Mouse (Mus musculus) spleen, adult 2 months (tissue): ENCODE results near the gene Ddn.

ENCODE experiments used
- CTCF ChIP-seq: fragments of 200-500 bp; IDR thresholded peaks from 2 replicates; pipeline ENCODE4 v1.5.1; 2011; ENCODE audit warnings: mild to moderate bottlenecking, inconsistent platforms; ENCODE audit not compliant: insufficient read depth, insufficient read length, insufficient replicate concordance; ENCODE audit errors: extremely low read depth
- POLR2A ChIP-seq: fragments of 200-500 bp; IDR thresholded peaks from 2 replicates; pipeline ENCODE4 v1.6.1; 2011; ENCODE audit warnings: low read depth, low read length, inconsistent platforms

GRCm38 (mm10) chr15:98768259-98768658 lies 41.0 kb downstream of the Ddn start:
- no peak for TF ChIP-seq POLR2A
- no peak for TF ChIP-seq CTCF
